Mouse (Mus musculus) retina, postnatal 7 days (tissue): ENCODE results near the gene Cacng6.

Experiments
- DNase-seq: peaks from one replicate; pipeline ENCODE4 v3.0.0-alpha.2; 2012; ENCODE audit warnings: low read depth, low spot score

Gene Cacng6

DNA sequence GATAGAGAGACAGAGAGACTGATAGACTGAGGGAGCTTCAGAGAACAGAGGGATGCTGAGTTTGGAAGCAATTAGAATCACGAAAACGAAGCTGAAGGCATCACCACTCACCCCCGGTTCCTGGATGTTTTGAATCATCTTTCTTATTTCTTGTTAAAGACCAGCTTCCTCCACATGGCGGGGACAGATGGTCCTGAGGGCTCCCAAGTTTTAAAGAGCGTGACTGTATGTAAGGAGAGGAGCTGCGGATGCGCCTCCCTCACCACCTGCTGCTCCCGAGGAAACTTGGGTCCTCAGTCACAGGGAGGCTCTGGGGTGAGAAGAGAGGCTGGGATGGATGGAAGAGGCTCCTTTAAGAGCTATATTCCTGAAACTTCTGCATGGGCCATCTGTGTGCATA lies 36.3 kb downstream of the Cacng6 start:
- no peak for DNase-seq

DNA sequence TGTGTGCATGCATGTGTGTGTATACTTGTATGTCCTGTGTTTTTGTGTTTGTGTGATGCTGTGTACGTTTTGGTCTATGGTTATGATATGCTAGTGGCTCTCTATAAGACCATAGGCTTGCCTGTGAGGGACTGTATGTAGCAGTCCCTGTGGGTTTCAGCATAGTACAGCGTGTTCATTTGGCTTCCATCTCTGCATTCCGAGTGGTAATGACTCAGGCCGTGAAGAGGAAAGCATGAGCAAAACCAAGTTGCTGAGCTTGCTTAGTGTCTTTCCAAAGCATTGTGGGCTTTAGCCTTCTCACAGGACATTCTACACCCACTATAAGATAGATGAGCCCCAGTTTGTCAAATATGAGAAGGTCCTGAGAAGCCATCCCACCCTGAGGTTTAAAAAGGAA lies 39.3 kb downstream of the Cacng6 start:
- DNase-seq, result no peak

GRCm38 (mm10) chr7:3468614-3469013 lies 44.6 kb downstream of the Cacng6 start:
- no peak for DNase-seq

DNA sequence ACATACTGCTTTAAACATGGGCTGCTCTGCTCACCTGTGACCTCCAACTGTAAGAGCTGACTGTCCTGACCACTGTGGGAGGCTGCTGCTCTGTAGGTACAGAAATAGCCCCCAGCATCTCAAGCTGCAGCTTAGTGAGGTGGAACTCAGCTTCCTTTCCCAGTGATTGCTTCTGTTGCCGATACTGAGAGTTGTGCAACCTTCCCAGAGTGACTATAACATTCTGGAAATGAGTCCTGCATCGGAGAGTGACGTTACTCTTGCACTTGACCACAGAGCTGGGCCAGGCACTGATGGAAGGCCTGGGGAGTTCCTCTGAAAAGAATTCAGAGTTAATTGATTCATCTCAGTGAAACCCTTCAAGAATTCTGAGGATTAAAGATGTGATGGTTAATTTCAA lies 48.8 kb downstream of the Cacng6 start:
- no peak for DNase-seq

GRCm38 (mm10) chr7:3474291-3475080 lies 50.5 kb downstream of the Cacng6 start:
- no peak for DNase-seq

- no peak for DNase-seq
Observed at GRCm38 (mm10) chr7:3476728-3477127, 52.7 kb downstream of the Cacng6 start.

DNA sequence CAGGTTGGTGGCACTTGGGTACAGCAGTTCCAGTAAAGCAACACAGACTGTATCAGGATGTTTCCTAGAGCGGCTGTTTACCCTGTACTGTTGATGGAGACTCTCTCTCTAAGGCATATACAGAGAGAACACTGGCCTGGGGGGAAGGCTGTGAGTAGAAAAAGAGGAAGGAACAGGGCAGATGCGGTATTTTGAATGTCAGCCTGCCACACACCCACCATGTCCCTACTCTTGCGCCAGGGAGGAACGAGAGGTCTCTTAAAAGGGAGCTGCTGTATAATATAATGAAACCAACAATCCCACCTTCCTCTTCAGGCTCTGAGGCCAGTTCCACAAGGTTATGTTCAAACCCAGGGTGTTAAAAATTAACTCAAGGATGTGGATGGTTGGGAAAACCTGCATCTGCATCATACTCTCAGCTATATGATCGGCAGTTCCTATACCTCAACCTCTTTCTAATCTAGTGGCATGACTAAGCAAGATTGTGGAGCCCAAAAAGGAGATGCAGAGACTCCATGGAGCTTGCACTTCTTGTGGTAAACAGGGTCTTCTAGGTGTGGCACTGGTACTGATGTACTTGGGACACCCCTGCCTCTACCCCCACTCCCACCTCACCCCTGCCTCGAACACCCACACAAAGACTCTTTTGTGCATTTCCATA lies 58.1 kb downstream of the Cacng6 start:
- DNase-seq, result no peak
